Mouse (Mus musculus) kidney, adult 2 months (tissue): ENCODE measurements at regions not wholly inside any gene's neighbourhood (a gene's known extent, or its start where the extent isn't known, plus 50 kb on each side); places are given as distances from the start of the nearest gene placed in this dataset.

Source experiments
- CTCF ChIP-seq: fragments of 200-500 bp; conservative IDR thresholded peaks from 2 replicates; pipeline ENCODE4 v1.5.1; 2011; ENCODE audit warnings: low read depth, mild to moderate bottlenecking, control low read depth, low read length, moderate library complexity, mixed read lengths; ENCODE audit not compliant: insufficient read depth, insufficient read length
- POLR2A ChIP-seq: fragments of 200-500 bp; IDR thresholded peaks from one replicate; pipeline ENCODE4 v1.6.1; 2011; ENCODE audit warnings: low read depth, low read length, control low read depth

DNA sequence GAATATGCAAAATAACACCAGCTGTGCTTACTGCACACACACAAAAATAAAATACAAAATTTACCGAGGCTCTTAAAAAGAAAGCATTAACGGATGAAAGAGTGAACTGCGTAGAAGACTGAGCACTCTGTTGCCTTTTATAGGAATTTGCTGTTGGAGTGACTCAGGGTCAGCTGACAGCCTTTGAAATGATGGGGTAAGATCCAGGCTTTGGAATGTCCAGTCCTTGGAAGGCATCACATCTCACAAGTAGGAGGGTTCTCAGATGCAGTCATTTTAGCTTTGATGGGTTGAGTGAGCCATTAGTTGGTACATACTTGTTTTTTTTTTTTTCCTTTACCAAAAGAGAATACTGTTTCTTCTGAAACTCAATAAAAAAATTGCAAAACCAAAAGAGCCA lies 387.4 kb downstream of the Gm21750 start:
- TF ChIP-seq CTCF (no peak), POLR2A (no peak)
